Mouse (Mus musculus): ENCODE results near the gene Nyap1.

The Nyap1 gene

DNA sequence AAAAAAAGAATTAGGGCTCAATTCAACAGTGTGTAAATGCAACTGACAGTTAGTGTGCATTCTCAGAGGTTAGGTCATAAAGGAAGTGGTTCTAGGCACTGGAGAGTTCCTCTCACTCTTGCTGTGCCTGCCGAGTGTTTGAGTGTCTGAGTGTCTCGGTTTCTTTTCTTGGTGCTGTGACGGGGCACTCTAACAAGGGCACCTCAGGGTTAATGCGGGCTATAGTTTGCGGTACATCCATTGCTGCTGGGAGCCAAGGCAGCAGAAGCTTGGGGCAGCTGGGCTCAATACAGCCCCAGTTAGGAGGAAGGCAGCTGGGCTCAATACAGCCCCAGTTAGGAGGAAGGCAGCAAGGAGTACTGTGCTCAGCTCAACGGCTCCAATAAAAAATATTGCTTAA is 36.2 kb downstream of the Nyap1 start:
- in situ Hi-C loops (cut with MboI; ENCODE audit: low sequenced_read_pairs) = no loop called here

GRCm38 (mm10) chr5:137699850-137700249 is 41.6 kb downstream of the Nyap1 start:
- in situ Hi-C loops (cut with MboI; ENCODE audit: low sequenced_read_pairs) = no loop called here

DNA sequence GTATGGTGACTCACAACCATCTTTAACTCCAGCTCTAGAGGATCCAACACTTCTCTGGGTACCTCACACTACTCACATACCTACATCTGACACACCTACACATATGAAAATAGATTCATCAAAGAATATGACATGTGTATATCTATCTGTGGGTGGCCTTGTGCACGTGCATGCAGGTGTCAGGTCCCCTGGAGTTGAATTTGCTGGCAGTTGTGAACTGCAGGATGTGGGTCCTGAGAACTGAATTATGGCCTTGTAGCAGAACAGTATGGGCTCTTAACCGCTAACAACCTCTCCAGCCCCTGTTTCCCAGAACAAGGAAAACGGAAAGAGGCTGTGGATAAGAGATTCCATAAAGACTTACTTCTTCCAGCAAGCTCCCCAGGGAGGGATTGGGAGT is 42.3 kb downstream of the Nyap1 start:
- in situ Hi-C loops (cut with MboI; ENCODE audit: low sequenced_read_pairs) = no loop called here

DNA sequence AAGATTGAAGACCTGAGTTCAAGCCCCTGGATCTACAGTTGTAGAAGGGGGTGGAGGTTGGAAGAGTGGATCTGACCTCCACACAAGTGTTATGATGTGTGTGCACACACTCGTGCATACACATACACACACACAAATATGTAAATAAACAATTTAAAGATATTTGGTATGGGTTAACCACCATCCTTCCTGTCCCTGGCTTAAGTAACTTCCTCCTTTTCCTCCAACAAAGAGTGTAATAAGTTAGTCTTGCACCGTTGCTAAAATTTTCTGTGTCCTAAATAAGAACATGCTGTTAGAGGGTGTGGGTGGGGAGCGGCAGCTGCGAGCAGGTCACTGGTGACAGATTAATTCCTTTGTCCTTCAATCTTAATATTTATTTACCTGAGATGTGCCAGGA is 45.5 kb downstream of the Nyap1 start:
- in situ Hi-C loops (cut with MboI; ENCODE audit: low sequenced_read_pairs) = no loop called here

- in situ Hi-C loops (cut with MboI; ENCODE audit: low sequenced_read_pairs) = no loop called here
These were observed 46.6 kb downstream of the Nyap1 start for GRCm38 (mm10) chr5:137694796-137695195.

- in situ Hi-C loops (cut with MboI; ENCODE audit: low sequenced_read_pairs) = no loop called here
These were observed 49.5 kb downstream of the Nyap1 start for GRCm38 (mm10) chr5:137691881-137692280.

DNA sequence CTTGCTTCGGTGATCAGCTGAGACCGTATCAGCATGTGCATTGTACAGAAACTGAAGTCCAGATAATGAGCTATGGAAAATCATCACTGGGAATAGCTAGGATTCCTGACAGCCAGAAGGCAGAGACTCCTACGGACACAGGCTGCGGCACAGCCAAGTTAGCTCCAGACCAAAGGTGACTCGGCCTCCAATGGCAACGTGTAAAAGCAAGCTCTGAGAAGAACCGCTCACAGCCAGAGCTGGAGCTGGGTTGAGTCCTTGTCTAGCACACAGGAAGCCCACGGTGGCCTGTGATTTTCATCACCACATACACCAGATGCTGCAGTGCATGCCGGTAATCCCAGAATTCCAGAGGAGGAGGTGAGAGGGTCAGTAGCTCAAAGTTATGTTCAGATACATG is 50.9 kb downstream of the Nyap1 start:
- in situ Hi-C loops (cut with MboI; ENCODE audit: low sequenced_read_pairs) = no loop called here

- in situ Hi-C loops (cut with MboI; ENCODE audit: low sequenced_read_pairs) = no loop called here
These were observed 51.4 kb downstream of the Nyap1 start for GRCm38 (mm10) chr5:137689974-137690373.

DNA sequence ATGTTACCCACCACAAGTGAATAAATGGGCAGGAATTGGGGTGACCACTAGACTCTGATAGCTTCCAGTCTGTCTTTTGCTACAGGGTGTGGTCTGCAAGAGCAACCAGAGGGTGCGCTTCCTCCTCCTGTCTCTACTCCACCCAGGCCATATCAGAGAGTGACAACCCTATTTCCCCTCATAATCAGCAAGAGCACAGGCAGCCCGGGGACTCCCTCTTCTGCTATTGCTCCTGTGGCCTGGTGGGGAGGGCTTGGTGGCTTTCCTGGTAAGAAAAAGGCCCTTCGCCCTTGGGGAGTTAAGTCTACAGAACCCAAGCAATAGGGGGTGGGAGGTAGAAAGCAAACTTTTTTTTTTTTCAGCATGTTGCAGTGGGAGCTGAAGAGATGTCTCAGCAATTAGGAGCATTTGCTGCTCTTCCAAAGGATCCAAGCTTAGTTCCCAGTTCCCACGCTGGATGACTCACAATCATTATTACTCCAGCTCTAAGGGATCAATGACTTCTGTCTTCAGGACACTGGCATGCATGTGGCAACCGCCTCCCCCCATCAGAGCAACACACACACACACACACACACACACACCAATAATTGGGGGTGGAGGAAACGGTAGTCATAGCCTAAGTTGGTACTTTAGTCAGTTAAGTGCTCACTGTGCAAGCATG is 55.1 kb downstream of the Nyap1 start:
- in situ Hi-C loops (cut with MboI; ENCODE audit: low sequenced_read_pairs) = no loop called here

- in situ Hi-C loops (cut with MboI; ENCODE audit: low sequenced_read_pairs) = no loop called here
These were observed 55.8 kb downstream of the Nyap1 start for GRCm38 (mm10) chr5:137685653-137686052.

GRCm38 (mm10) chr5:137684294-137685123 is 56.9 kb downstream of the Nyap1 start, which contains the start of gene Agfg2:
TSS of gene Agfg2 (minus strand) at chr5:137684726.
- in situ Hi-C loops (cut with MboI; ENCODE audit: low sequenced_read_pairs) = no loop called here

DNA sequence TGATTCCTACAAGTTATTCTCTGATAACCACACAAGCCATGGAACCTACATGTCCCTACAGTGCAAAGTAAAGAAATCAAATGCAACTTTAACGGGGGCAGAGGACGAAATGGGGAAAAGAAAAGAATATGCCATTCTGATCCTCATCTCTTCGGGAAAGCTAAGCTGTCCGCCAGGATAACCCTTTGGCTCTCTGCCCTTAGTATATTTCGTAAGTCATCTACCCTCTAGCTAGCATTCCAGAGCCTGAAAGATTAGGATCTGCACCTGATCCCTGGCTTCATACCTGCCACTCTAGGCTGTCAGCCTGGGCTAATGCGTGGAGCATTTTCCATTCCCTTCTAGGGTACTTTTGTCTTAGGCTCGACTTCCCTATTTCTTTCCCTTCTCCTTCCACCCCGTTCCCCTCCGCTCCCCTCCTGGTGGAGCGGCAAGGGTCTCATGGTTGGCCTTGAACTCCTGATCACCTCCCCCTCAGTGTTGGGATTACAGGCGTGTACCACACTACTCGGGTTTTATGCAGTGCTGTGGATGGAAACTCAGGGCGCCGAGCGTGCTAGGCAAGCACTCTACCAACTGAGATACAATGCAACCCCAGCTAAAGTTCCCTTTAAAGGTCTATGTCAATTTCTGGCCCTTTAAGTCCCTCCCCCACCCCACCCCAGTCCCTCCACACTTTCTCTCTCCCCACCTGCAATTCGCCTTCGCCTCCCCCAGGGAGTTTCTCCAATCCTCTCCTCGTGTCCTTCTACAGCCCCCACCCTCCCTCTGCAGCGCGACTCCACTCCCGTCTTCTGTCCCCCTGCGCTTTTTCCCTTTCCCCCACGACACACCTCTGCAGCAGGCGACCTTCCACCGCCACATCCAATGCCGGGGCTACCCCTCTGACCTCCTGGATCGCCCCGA is 57.8 kb downstream of the Nyap1 start:
- in situ Hi-C loops (cut with MboI; ENCODE audit: low sequenced_read_pairs) = no loop called here

GRCm38 (mm10) chr5:137682526-137682925 is 58.9 kb downstream of the Nyap1 start:
- in situ Hi-C loops (cut with MboI; ENCODE audit: low sequenced_read_pairs) = no loop called here

Data from CH12F3 (cell line).